ENCODE assay signal across 9 mouse cellular contexts in genomic region chr17:35638475-35639190, GRCm38 (mm10). TPM values are rescaled to one million over a fixed set of nuclear protein-coding genes. Genes with fewer than 3 reads are reported as not detected.
DNase-seq lines count a peak whose midpoint lies in the region; ATAC-seq lines count a peak whose summit lies in the region.
"Had no signal": no experiment of that assay in that cellular context is flagged by ENCODE, and none has a peak within 500 bp of the region (broad histone marks: within the 10 kb centered on the region; RNA-seq: fewer than 3 reads in every experiment).

No protein-coding gene starts in this region.

- WGBS in forebrain, embryonic 15.5 days, result 33% methylated on average over 14 of the region's 14 CpGs
- WGBS in hindbrain, embryonic 11.5 days, result 24% methylated on average over 14 of the region's 14 CpGs

- peak; percentile 93 for ATAC-seq in CD4-positive, CD25-positive, alpha-beta regulatory T cell, adult 4 months
- ATAC-seq in forebrain, embryonic 15.5 days (replicated peaks), result peak; percentile 68; the same call in 1 of the 2 replicates
- peak; percentile 76 for ATAC-seq in hindbrain, embryonic 11.5 days (ENCODE audit: low FRiP score)
- ATAC-seq in megakaryocyte-erythroid progenitor cell, adult 5-6 weeks (replicated peaks; ENCODE audit: low FRiP score, low TSS enrichment, poor library complexity, severe bottlenecking), result no peak

- no peak overlapping the region for H3K27ac ChIP-seq in forebrain, embryonic 15.5 days (replicated peaks)
- H3K27ac ChIP-seq in hindbrain, embryonic 11.5 days (ENCODE audit: low read depth, low read length), result no peak overlapping the region

- H3K9me3 ChIP-seq in forebrain, embryonic 15.5 days, result no peaks in the 10 kb centered on the region
- no peaks in the 10 kb centered on the region for H3K9me3 ChIP-seq in hindbrain, embryonic 11.5 days (ENCODE audit: control insufficient read depth, low read length)

- H3K9ac ChIP-seq in forebrain, embryonic 15.5 days (replicated peaks), result no peak overlapping the region
- H3K9ac ChIP-seq in hindbrain, embryonic 11.5 days (ENCODE audit: low read depth, low read length), result no peak overlapping the region

- 0 out of 2 replicates have a peak overlapping the region, but pooled peaks have one; percentile 16 for H3K4me2 ChIP-seq in forebrain, embryonic 15.5 days (replicated peaks)
- no peak overlapping the region for H3K4me2 ChIP-seq in hindbrain, embryonic 11.5 days (replicated peaks; ENCODE audit: low read depth, low read length)

- peaks cover 3% of the 10 kb centered on the region for H3K4me1 ChIP-seq in forebrain, embryonic 15.5 days
- 0 out of 2 replicates have a peak, but pooled peaks cover 2% of the 10 kb centered on the region for H3K4me1 ChIP-seq in hindbrain, embryonic 11.5 days (replicated peaks; ENCODE audit: control insufficient read depth, insufficient read depth, low read length)

- H3K36me3 ChIP-seq in forebrain, embryonic 15.5 days, result no peaks in the 10 kb centered on the region
- H3K36me3 ChIP-seq in hindbrain, embryonic 11.5 days (ENCODE audit: control insufficient read depth, insufficient read depth, low read length), result no peaks in the 10 kb centered on the region

- peaks cover 4% of the 10 kb centered on the region; the same call in 1 of the 2 replicates for H3K27me3 ChIP-seq in forebrain, embryonic 15.5 days
- H3K27me3 ChIP-seq in hindbrain, embryonic 11.5 days (ENCODE audit: control insufficient read depth, insufficient read depth, low read length), result no peaks in the 10 kb centered on the region

- no peak overlapping the region for H3K4me3 ChIP-seq in forebrain, embryonic 15.5 days
- no peak overlapping the region for H3K4me3 ChIP-seq in hindbrain, embryonic 11.5 days (ENCODE audit: low read depth, low read length)

- peak; percentile 63 for DNase-seq in adrenal gland, adult 2 months
- peak; percentile 78 for DNase-seq in hindbrain, embryonic 11.5 days (ENCODE audit: low spot score)
- DNase-seq in layer of hippocampus, postnatal 10 days (ENCODE audit: low spot score in 2 of 2), result peak; percentile 59 to 61
- DNase-seq in lung, postnatal 4 days, result peak; percentile 67 to 83
- DNase-seq in skeletal muscle tissue, adult 2 months (ENCODE audit: low read depth, low spot score), result peak; percentile 66

RNA-seq across cellular contexts. Expression of gene Mucl3, which starts 4.9 kb away (rescaled TPM):
- under 1 TPM; 0.16 to 0.46 TPM for polyA plus RNA-seq in CD4-positive, CD25-positive, alpha-beta regulatory T cell, adult 4 months (2017; shearing (Covaris generic))
- total RNA-seq in adrenal gland, adult 2 months (2021), result not detected
- polyA plus RNA-seq in adrenal gland, adult 2 months (2012; rRNA removed), result 0.18 TPM in 1 of 2 replicates, not detected in the other
- polyA plus RNA-seq in forebrain, embryonic 15.5 days (2015; fragmentation: Nextera tagmentation; extraction: Ambion mirVana), result not detected in 2 replicates
- polyA plus RNA-seq in hindbrain, embryonic 11.5 days (2014; fragmentation: Nextera tagmentation; extraction: Ambion mirVana), result 0.32 TPM in 1 of 2 replicates, not detected in the other
- total RNA-seq in layer of hippocampus, postnatal 10 days (2021), result not detected
- total RNA-seq in megakaryocyte-erythroid progenitor cell, adult 5-6 weeks (2014; fragmentation: Nextera tagmentation), result not detected in 2 replicates
- not detected in 2 replicates for total RNA-seq in megakaryocyte-erythroid progenitor cell, adult 5-6 weeks (2017)
- total RNA-seq: common myeloid progenitor, adult 5-6 weeks had no signal

RNA-seq across cellular contexts. Expression of gene Gm9573, which starts 12.2 kb away (rescaled TPM):
- not detected for polyA plus RNA-seq in CD4-positive, CD25-positive, alpha-beta regulatory T cell, adult 4 months (2017; shearing (Covaris generic))
- not detected for total RNA-seq in adrenal gland, adult 2 months (2021)
- not detected in 2 replicates for polyA plus RNA-seq in adrenal gland, adult 2 months (2012; rRNA removed)
- not detected in 2 replicates for polyA plus RNA-seq in forebrain, embryonic 15.5 days (2015; fragmentation: Nextera tagmentation; extraction: Ambion mirVana)
- polyA plus RNA-seq in hindbrain, embryonic 11.5 days (2014; fragmentation: Nextera tagmentation; extraction: Ambion mirVana), result not detected in 2 replicates
- total RNA-seq in layer of hippocampus, postnatal 10 days (2021), result not detected
- total RNA-seq in megakaryocyte-erythroid progenitor cell, adult 5-6 weeks (2014; fragmentation: Nextera tagmentation), result not detected in 2 replicates
- total RNA-seq in megakaryocyte-erythroid progenitor cell, adult 5-6 weeks (2017), result not detected in 2 replicates
- total RNA-seq: common myeloid progenitor, adult 5-6 weeks had no signal

RNA-seq across cellular contexts. Expression of gene Vars2, which starts 28.8 kb away (rescaled TPM):
- polyA plus RNA-seq in CD4-positive, CD25-positive, alpha-beta regulatory T cell, adult 4 months (2017; shearing (Covaris generic)), result 10 to 100 TPM; 11.1 to 15.2 TPM
- total RNA-seq in adrenal gland, adult 2 months (2021), result 10 to 100 TPM; 36.4 to 38.6 TPM
- polyA plus RNA-seq in adrenal gland, adult 2 months (2012; rRNA removed), result 75.5 and 77.3 TPM in 2 replicates
- polyA plus RNA-seq in forebrain, embryonic 15.5 days (2015; fragmentation: Nextera tagmentation; extraction: Ambion mirVana), result 16.2 and 18.1 TPM in 2 replicates
- 6.9 and 8.7 TPM in 2 replicates for polyA plus RNA-seq in hindbrain, embryonic 11.5 days (2014; fragmentation: Nextera tagmentation; extraction: Ambion mirVana)
- 10 to 100 TPM; 42.6 to 44.1 TPM for total RNA-seq in layer of hippocampus, postnatal 10 days (2021)
- total RNA-seq in megakaryocyte-erythroid progenitor cell, adult 5-6 weeks (2014; fragmentation: Nextera tagmentation), result 32.5 and 44.2 TPM in 2 replicates
- 8.3 and 19.1 TPM in 2 replicates for total RNA-seq in megakaryocyte-erythroid progenitor cell, adult 5-6 weeks (2017)

RNA-seq across cellular contexts. Expression of gene Gtf2h4, which starts 34.9 kb away (rescaled TPM):
- 10 to 100 TPM; 28.3 to 37.7 TPM for polyA plus RNA-seq in CD4-positive, CD25-positive, alpha-beta regulatory T cell, adult 4 months (2017; shearing (Covaris generic))
- total RNA-seq in adrenal gland, adult 2 months (2021), result 10 to 100 TPM; 18.6 to 25.3 TPM
- 22.5 and 23.4 TPM in 2 replicates for polyA plus RNA-seq in adrenal gland, adult 2 months (2012; rRNA removed)
- polyA plus RNA-seq in forebrain, embryonic 15.5 days (2015; fragmentation: Nextera tagmentation; extraction: Ambion mirVana), result 36.1 and 37.8 TPM in 2 replicates
- polyA plus RNA-seq in hindbrain, embryonic 11.5 days (2014; fragmentation: Nextera tagmentation; extraction: Ambion mirVana), result 37.8 and 41.4 TPM in 2 replicates
- 10 to 100 TPM; 23.3 to 24.4 TPM for total RNA-seq in layer of hippocampus, postnatal 10 days (2021)
- 30.3 and 52.4 TPM in 2 replicates for total RNA-seq in megakaryocyte-erythroid progenitor cell, adult 5-6 weeks (2014; fragmentation: Nextera tagmentation)
- 35.0 and 40.6 TPM in 2 replicates for total RNA-seq in megakaryocyte-erythroid progenitor cell, adult 5-6 weeks (2017)

RNA-seq across cellular contexts. Expression of gene Sfta2, which starts 37.3 kb away (rescaled TPM):
- not detected for polyA plus RNA-seq in CD4-positive, CD25-positive, alpha-beta regulatory T cell, adult 4 months (2017; shearing (Covaris generic))
- total RNA-seq in adrenal gland, adult 2 months (2021), result not detected
- not detected in 2 replicates for polyA plus RNA-seq in adrenal gland, adult 2 months (2012; rRNA removed)
- not detected in 2 replicates for polyA plus RNA-seq in forebrain, embryonic 15.5 days (2015; fragmentation: Nextera tagmentation; extraction: Ambion mirVana)
- not detected in 2 replicates for polyA plus RNA-seq in hindbrain, embryonic 11.5 days (2014; fragmentation: Nextera tagmentation; extraction: Ambion mirVana)
- total RNA-seq in layer of hippocampus, postnatal 10 days (2021), result not detected
- not detected in 2 replicates for total RNA-seq in megakaryocyte-erythroid progenitor cell, adult 5-6 weeks (2014; fragmentation: Nextera tagmentation)
- not detected in 2 replicates for total RNA-seq in megakaryocyte-erythroid progenitor cell, adult 5-6 weeks (2017)
- total RNA-seq: common myeloid progenitor, adult 5-6 weeks had no signal
